Mouse (Mus musculus) frontal cortex, postnatal 14 days (tissue): ENCODE measurements around the gene Galns.
A peak's percentile ranks its signal among the peaks of the same experiment; 100 is the strongest.

Experiments
- DNase-seq, 2 experiments: peaks; one replicate each; pipeline ENCODE4 v3.0.0; 2022; ENCODE audit warnings: low spot score in 2 of 2

Gene Galns

DNA sequence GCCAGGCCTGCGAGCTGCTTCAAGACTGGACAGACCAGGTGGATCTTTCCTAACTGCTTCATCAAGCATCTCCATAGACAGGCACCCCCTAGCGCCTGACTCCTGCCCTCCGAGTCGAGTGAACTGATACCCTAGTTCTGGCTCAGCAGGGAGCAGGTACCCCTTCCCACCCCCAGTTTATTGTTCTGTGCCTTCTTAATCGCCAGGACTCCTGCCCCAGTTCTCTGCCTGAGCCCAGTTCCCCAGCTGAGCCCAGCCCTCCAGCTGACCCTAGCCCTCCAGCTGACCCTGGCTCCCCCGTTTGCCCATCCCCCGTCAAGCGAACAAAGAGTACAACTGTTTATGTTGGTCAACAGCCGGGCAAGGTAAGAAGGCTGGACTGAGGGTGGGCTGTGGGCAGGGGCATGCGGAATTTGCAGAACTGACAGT, 42.4 kb downstream of the Galns start:
- DNase-seq: no peak

GRCm38 (mm10) chr8:122568109-122568504, 43.2 kb downstream of the Galns start:
- DNase-seq: no peak

- peak; percentile 92 to 93 for DNase-seq
These were observed 43.7 kb downstream of the Galns start, which contains the start of gene Cdt1 for GRCm38 (mm10) chr8:122567361-122568108. Gene Cdt1, plus strand, starts transcription at chr8:122568015.

- DNase-seq: no peak
These were observed 44.5 kb downstream of the Galns start for GRCm38 (mm10) chr8:122566766-122567165.

DNA sequence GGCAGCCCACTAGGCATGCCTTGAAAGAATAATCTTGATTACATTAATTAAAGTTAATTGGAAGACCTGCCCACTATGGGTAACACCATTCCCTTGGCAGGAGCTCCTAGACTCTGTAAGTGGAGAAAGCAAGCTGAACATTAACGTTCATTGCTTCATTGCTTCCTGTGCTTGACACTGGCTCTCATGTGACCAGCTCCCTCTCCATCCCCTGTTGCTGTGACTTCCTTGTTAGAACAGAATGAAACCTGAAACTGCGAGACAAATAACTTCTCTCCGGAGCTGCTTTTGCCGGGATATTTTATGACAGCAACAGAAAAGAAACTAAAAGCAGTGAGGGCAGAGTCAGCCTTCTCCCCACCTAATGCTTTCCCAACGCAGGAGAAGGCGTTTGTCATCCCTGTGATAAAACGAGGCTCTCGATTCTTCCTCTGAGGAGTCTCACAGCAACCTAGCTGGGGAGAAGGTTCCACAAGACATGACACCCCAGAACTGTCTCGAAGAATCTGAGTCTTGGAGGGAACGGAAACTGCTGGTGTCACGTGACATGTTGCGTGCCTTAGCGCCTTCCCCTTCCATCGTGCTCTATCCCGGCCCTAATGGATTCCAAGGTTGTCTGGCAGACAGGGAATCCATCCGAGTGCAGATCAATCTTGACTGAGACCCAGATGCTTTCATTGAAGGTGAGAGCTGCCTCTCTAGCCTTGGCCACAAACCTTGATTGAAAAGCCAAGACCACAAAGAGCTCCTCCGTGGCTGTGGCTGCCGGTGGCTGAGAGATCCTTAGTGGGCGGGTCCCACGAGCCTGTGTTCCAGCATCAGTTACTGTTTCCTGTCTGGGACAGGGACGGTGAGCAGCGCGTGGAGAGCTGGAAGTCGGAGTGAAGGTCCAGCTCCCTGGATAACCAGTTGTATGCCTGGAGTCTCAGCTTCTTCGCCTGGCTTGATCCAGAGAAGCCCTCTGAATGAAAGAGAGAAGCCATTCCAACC, 46.6 kb downstream of the Galns start:
- no peak for DNase-seq

DNA sequence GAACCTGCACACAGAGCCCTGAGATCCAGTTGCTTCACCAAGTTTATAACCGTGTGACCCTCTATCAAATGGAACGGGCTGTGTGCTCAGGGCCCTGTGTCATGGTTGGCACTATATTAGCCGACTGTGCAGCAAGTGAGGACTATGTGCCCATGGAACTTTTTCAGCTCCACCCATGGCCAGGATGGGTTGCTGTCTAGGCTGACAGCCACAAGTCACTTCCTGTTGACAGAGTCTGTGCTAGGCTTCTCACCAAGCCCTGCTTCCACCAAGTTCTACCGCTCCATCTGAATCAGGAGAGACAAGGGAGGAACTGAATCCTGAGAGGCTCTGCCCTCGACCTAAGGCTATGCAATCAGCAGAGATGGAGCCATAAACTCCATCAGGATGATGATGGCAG, 50.1 kb downstream of the Galns start:
- DNase-seq: no peak

- no peak for DNase-seq
These were observed 52.5 kb downstream of the Galns start for GRCm38 (mm10) chr8:122558671-122559349.

DNA sequence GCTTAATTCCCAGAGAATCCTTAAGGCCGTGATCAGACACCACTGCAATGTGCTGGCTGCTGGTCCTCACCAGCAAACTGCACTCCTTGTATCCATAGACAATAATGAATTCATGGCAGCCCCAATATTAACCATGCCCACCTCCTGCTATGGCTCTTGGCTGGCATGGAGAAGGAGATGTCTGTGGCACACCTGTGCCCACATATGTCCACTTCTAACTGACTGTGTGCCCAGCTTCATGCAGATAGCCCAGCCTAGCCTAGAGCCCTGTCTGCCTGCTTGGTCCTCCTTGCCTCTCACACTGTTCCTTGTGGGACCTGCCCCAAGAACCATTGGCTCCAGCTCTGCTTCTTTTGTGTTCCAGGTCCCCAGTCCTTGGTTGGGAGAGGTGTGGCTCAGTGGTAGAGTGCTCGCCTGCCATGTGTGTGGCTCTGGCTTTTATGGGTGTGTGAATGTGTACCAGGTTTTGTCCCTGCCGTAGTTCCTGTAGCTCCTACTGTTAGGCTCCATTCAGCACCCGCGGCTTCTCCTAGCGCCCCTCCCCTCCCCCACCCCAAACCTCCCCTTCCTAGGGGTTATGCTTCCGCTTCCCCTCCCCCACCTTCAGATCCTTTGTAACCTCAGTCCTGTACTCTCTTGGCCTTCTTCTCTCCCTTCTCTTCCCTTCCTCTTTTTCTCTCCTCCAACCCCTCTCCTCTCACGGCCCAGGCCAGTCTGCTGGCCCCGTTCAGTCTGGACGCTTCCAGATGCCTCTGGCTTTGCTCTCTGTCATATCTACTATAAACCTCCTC, 53.8 kb downstream of the Galns start:
- no peak for DNase-seq

DNA sequence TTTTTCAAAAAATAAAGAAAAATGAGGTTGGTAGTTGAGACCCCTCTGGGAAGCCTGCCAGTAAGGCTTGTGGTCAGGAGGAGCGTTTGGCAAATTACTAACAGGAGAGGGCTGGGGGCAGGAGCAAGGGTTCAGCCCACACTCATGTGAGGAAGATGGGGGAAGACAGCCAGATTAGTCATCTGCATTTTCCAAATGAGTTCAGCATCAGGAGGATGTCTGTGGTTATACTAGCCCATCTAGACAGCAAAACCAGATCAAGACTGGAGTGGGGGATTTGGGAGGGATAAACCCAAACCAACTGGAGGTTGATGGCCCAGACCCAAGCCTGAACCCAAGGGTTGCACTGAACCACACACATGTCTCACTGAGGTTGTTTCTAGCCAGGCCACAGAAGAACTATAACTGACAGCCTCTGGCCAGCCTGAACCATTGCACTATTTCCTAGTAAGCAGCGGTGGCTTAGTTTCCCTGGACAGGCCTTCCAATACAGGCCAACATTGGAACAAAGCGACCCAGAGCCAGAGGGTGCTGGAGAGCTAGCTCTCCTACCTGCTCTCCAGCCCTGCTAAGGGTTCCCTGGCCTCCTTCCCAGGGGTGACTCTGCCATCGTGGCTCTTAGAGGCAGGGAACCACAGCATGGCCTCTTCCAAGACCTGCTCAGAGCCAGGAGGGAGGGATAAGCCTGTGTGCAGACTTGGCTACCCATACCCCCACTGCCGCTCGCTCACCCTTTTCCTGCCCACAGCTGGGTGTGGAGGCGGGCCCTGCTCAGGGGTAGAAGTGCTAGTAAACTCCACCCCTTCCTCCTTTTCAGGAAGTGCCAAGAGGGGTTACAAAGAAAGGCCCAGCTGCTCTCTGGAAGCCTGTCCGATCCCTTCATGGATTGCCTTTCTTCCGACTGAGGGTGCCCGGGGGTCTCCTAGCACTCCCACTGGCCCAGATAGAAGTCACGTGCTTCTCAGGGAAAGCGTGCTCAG, 54.9 kb downstream of the Galns start:
- DNase-seq: no peak

DNA sequence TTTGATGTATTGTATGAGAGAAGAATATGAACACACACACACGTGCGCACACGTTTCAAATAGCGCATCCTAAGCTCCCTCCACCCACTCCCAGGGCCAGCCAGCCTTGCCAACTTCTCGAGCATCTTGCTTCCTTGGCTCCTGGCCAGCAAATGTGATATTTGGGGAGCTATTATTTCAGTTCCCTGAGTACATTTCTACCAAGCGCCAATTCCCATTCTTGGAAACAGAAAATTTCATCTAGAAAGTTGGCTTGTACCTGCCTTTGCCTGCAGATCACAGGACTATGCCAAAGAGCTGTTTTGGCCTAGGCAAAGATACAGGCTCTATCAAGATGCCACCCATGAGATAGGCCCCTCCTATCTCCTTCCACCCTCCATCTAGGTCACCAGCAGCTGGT, 56.5 kb downstream of the Galns start:
- no peak for DNase-seq

DNA sequence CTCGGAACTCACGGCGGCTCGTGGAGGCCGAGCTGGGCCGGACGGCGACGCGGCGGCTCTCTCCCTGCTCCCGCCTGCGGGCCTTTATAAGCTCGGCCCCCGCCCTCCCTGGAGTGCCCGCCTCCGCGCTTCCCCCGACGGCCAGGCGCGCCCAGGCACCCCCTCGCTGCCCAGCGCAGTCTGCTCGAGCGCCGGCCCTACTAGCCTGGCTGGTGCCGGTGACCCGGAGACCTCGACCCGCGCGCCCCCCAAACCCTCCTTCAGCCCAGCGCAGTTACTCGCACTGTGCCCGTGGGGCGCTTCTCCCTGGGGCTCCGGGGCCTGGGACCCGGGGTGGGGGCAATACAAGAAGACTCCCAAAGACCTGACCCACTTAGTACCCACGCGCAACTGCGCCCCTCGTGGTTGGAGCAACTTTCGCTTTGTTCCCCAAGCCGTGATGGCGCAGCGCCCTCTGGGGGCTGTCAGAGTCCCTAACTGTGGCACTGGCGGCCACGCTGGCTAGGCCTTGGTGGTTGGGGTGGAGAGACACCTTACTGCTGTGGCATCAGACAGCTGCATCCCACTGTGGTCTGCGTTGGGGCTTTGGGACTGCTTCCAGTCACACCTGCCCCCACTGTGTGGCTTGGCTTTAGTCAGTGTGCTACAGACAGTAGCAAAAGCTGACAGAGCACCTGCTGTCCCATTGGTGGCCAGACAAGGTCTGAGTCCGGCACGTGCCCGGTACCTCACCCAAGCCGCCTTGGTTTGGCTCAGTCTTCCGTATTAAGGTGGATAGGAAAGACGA, 59.8 kb downstream of the Galns start, which contains the start of gene Piezo1:
TSS of gene Piezo1 (minus strand) at position 65 of the 787 bp plus-strand sequence.
- DNase-seq: peak; percentile 70 to 76

DNA sequence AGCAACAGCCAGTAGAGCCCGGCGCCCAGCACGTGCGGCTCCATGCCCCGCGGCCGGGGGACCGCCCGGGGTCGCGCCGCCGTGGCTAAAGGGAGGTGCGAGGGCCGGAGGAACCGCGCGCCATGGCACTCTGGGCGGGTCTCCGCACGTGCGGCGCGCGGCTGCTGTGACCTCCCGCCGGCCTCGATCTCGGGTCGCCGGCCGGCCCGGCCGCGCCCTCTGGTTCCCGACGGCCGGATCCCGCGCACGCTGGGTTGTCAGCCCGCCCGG, 60.3 kb downstream of the Galns start:
- DNase-seq: no peak

- no peak for DNase-seq
These were observed 60.8 kb downstream of the Galns start for GRCm38 (mm10) chr8:122550234-122550994.

DNA sequence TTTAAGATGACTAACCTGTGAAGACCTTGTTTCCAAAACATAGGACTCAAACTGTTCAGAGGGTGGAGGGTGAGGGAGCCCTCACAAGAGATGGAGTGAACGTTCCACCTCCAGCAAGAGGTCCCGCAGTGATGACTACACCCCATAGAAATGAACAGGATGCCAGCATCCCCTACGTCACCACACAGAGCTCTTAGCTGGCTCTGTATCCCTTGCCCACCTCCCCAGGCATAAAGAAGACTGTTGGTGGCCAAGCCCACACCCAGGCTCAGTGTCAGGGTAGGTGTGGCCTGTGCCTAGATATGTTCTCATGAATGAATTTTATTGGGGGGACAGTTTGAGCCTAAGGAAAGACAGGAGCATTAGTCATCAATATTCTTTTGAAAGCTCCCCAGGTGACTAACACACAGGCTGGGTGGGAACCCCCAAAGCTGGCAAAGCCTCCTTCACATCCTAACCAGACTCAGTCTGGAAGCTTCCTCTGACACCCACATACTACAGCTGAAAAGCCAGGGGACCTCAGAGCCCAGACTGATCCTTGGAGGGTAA, 62.3 kb downstream of the Galns start:
- DNase-seq: no peak

DNA sequence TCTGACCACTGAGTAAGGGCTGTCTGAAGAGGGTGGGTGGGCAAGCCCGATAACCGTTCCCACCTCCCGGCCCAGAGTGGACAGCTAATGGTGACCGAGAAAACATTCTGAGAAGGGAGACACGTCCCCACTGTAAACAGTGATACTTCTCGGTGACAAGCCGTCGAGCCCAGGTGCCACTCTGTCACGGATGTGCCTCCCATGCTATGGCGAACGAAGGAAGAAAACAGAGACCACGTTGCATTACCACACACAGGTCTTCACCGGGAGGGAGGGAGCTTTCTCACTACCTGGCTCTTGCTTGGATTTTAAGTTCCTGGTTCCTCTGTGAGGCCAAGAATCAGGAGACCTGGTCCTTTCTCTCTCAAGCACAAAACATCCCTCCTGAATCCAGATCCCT, 62.9 kb downstream of the Galns start:
- DNase-seq: no peak

GRCm38 (mm10) chr8:122547815-122548214, 63.4 kb downstream of the Galns start:
- DNase-seq: no peak

DNA sequence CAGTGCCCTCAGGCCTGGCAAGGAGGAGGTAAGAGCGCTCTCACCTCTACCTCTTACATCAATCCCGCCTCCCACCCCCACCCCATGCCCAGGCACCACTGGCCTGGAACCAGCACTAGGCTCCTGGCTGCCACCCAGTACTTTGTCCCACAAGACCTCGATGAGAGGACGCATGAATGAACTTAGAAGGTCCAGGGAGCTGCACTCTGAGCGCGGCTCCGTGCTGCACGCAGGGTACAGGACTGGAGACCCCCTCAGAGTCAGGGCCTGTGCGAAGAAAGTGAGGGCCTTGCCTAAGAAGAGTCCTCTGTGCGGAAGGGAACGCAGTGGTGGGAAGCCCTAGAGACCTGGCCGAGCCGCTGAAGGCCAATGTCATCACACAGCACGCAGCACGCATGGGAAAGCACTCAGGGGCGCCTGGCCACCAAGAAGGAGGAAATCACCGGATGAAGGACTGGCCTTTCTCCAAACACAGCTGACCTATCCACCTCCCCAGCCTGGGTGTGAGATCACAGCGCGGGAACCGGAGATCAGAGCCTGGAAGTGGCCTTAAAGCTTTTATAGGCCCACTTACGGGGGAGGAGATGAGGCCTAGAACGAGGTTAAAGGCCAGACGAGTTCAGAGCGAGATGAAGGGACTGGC, 64.3 kb downstream of the Galns start:
- DNase-seq: no peak
